Mouse (Mus musculus) kidney, embryonic 16.5 days (tissue): ENCODE data around the gene Slit1. TPM values are rescaled to one million over a fixed set of nuclear protein-coding genes. Genes with fewer than 3 reads are reported as not detected.

Experiments used
- ATAC-seq: fragments of 200-750 bp; cut with Nextera tagmentation; 2 replicates; pipeline ENCODE4 v1.8.0; 2017; ENCODE audit warnings: moderate TSS enrichment; ENCODE audit not compliant: low FRiP score, low TSS enrichment
- H3K27ac ChIP-seq: fragments of 300-500 bp; sonication (generic); 2 replicates; pipeline ENCODE4 v1.5.1; 2014; ENCODE audit warnings: low read length
- H3K27me3 ChIP-seq: fragments of 300-500 bp; sonication (generic); 2 replicates; pipeline ENCODE4 v1.6.1; 2014; ENCODE audit warnings: low read length, control low read depth, mixed read lengths; ENCODE audit not compliant: insufficient read depth
- H3K36me3 ChIP-seq: fragments of 300-500 bp; sonication (generic); 2 replicates; pipeline ENCODE4 v1.6.1; 2014; ENCODE audit warnings: low read length, control low read depth, mixed read lengths; ENCODE audit not compliant: insufficient read depth
- H3K4me1 ChIP-seq: fragments of 300-500 bp; sonication (generic); 2 replicates; pipeline ENCODE4 v1.6.1; 2014; ENCODE audit warnings: low read length, control low read depth, mixed read lengths; ENCODE audit not compliant: insufficient read depth
- H3K4me2 ChIP-seq: fragments of 300-500 bp; sonication (generic); replicated peaks from 2 replicates; pipeline ENCODE4 v1.6.1; 2014; ENCODE audit warnings: low read depth, low read length
- H3K4me3 ChIP-seq: fragments of 300-500 bp; sonication (generic); 2 replicates; pipeline ENCODE4 v1.5.1; 2014; ENCODE audit warnings: mild to moderate bottlenecking, low read length
- H3K9ac ChIP-seq: fragments of 300-500 bp; sonication (generic); replicated peaks from 2 replicates; pipeline ENCODE4 v1.6.1; 2014; ENCODE audit warnings: low read length
- H3K9me3 ChIP-seq: fragments of 300-500 bp; sonication (generic); 2 replicates; pipeline ENCODE4 v1.6.1; 2016; ENCODE audit warnings: low read length, control low read depth
- WGBS: fragments of 180-500 bp; shearing (Covaris S2); extraction: QIAGEN DNeasy Blood & Tissue Kit; methylation state at CpG from one replicate; pipeline ENCODE4 v1.1.7; 2014; 5-methylcytosine and 5-hydroxymethylcytosine counted together
- polyA plus RNA-seq: library from polyadenylated mRNA; unstranded; fragments of >200 nt; fragmentation: Nextera tagmentation; extraction: Ambion mirVana; gene quantifications from 2 replicates; pipeline ENCODE4 v1.2.1, GENCODE M21; 2015

Gene Slit1
- polyA plus RNA-seq, 1 experiment from 2014 or later, result 6.4 TPM

GRCm38 (mm10) chr19:41680267-41680666, 63.2 kb downstream of the Slit1 start:
- no peak overlapping the region for H3K27ac ChIP-seq
- H3K27me3 ChIP-seq, result no peaks in the 10 kb centered on the region
- H3K36me3 ChIP-seq, result no peaks in the 10 kb centered on the region
- H3K9ac ChIP-seq, result no peak overlapping the region
- H3K4me3 ChIP-seq, result no peak overlapping the region
- WGBS, result 69% methylated on average over 1 of the region's 1 CpGs
- H3K4me1 ChIP-seq, result peaks cover 12% of the 10 kb centered on the region; the same call in 1 of the 2 replicates
- H3K4me2 ChIP-seq, result no peak overlapping the region
- H3K9me3 ChIP-seq, result no peaks in the 10 kb centered on the region
- ATAC-seq, result no peak

DNA sequence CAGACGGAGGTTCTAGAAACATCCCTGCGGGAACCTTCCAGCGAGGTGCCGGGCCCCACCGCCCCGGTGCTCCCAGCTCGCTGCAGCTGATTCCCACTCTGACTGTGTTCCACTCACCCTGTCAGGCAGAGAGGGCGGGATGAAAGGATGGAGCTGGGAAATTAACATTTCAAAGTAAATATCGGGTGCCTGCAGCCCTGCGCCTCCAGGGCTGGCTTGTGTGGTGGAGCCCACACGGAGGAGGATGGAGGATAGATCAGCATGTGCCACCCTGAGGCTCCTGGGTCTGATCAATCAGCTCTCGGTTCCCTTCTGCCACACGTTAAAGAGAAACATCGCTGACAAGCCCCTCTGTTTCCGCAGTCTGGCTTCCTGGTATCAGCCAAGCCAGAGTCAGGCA, 64.4 kb downstream of the Slit1 start:
- ATAC-seq, result no peak
- no peak overlapping the region for H3K9ac ChIP-seq
- 23% methylated on average over 15 of the region's 15 CpGs for WGBS
- no peak overlapping the region for H3K4me2 ChIP-seq
- H3K27ac ChIP-seq, result no peak overlapping the region
- H3K27me3 ChIP-seq, result no peaks in the 10 kb centered on the region
- H3K4me3 ChIP-seq, result no peak overlapping the region
- H3K9me3 ChIP-seq, result no peaks in the 10 kb centered on the region
- peaks cover 12% of the 10 kb centered on the region; the same call in 1 of the 2 replicates for H3K4me1 ChIP-seq
- H3K36me3 ChIP-seq, result no peaks in the 10 kb centered on the region

DNA sequence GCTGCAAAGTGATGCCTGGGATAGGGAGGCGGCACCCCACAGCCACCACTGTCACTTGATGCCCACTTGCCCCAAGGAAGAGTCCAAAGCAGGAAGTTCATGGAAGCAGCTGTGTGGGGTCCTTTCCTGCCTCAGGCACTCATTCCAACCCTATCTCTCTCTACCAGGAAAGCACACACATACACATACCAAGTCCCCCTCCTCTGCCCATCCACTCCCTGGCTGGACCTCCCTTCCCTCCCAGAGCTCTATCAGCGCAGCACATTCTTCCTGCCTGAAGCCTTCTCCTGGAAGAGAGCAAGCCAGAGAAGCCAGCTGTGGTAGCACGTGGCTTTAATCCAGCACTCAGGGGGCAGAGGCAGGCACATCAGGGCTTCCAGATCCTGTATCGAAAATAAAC, 65.9 kb downstream of the Slit1 start:
- Histone ChIP-seq H3K9me3 (no peaks in the 10 kb centered on the region), H3K4me1 (peaks cover 19% of the 10 kb centered on the region), H3K4me3 (no peak overlapping the region), H3K27ac (no peak overlapping the region), H3K27me3 (no peaks in the 10 kb centered on the region), H3K36me3 (no peaks in the 10 kb centered on the region), H3K4me2 (no peak overlapping the region), H3K9ac (no peak overlapping the region)
- no peak for ATAC-seq
- WGBS, result 61% methylated on average over 4 of the region's 4 CpGs

GRCm38 (mm10) chr19:41675583-41675982, 67.9 kb downstream of the Slit1 start:
- Histone ChIP-seq H3K27me3 (no peaks in the 10 kb centered on the region), H3K27ac (no peak overlapping the region), H3K9me3 (no peaks in the 10 kb centered on the region), H3K4me1 (peaks cover 24% of the 10 kb centered on the region), H3K4me2 (no peak overlapping the region), H3K4me3 (no peak overlapping the region), H3K9ac (no peak overlapping the region), H3K36me3 (no peaks in the 10 kb centered on the region)
- peak; percentile 73 for ATAC-seq
- 17% methylated on average over 8 of the region's 8 CpGs for WGBS

DNA sequence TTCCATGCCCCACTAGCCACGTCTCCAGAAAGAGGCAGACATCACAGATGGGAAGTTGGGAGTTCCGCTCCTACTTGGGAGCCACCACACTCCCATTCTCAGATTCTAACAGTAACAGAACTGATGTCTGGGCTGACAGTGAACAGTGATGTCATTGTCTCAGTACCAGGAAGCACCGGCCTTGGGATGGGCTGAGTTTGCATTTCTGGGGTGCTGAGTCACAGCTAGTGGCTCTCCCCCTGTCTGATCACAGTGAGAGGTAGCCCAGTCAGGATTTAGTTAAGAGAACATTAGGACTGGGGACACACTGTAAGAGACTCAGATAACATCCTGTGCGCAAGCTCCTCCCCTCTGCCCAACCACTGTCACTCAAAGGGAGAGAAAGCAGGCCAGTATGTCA, 69.1 kb downstream of the Slit1 start:
- Histone ChIP-seq H3K4me2 (no peak overlapping the region), H3K27ac (no peak overlapping the region), H3K4me1 (peaks cover 35% of the 10 kb centered on the region), H3K9ac (no peak overlapping the region), H3K4me3 (no peak overlapping the region), H3K36me3 (no peaks in the 10 kb centered on the region), H3K27me3 (no peaks in the 10 kb centered on the region), H3K9me3 (no peaks in the 10 kb centered on the region)
- WGBS, result 71% methylated on average over 4 of the region's 4 CpGs
- ATAC-seq, result no peak

- Histone ChIP-seq H3K36me3 (no peaks in the 10 kb centered on the region), H3K9me3 (no peaks in the 10 kb centered on the region), H3K4me2 (no peak overlapping the region), H3K27ac (no peak overlapping the region), H3K4me1 (peaks cover 40% of the 10 kb centered on the region), H3K27me3 (no peaks in the 10 kb centered on the region), H3K4me3 (no peak overlapping the region), H3K9ac (no peak overlapping the region)
- 24% methylated on average over 4 of the region's 4 CpGs for WGBS
- ATAC-seq, result no peak
Observed at GRCm38 (mm10) chr19:41672836-41673235, 70.6 kb downstream of the Slit1 start.

- ATAC-seq, result no peak
- no peak overlapping the region for H3K4me3 ChIP-seq
- H3K27me3 ChIP-seq, result no peaks in the 10 kb centered on the region
- H3K4me2 ChIP-seq, result no peak overlapping the region
- 61% methylated on average over 7 of the region's 7 CpGs for WGBS
- H3K27ac ChIP-seq, result no peak overlapping the region
- H3K36me3 ChIP-seq, result no peaks in the 10 kb centered on the region
- no peaks in the 10 kb centered on the region for H3K9me3 ChIP-seq
- no peak overlapping the region for H3K9ac ChIP-seq
- H3K4me1 ChIP-seq, result peaks cover 37% of the 10 kb centered on the region
Observed at GRCm38 (mm10) chr19:41670931-41671330, 72.5 kb downstream of the Slit1 start.

DNA sequence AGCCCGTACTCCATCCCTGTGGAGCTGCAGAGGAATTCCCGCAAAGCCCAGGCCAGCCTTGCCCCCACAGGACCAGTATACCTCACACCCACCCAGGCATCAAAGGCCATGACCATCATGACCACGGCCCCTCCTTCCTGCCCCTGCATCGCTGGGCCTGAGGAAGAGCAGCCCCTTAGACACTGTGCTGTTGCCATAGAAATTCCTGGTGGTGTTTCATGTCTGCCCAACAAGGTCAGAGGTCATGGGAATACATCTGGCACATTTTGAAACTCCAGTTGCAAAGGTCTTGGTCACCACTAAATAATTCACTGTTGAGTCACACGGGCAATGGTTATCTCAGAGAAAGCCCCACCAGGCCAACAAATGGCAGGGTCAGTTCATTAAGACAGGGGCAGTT, 73.0 kb downstream of the Slit1 start:
- Histone ChIP-seq H3K27ac (no peak overlapping the region), H3K4me1 (peaks cover 38% of the 10 kb centered on the region), H3K36me3 (no peaks in the 10 kb centered on the region), H3K9me3 (no peaks in the 10 kb centered on the region), H3K4me3 (no peak overlapping the region), H3K27me3 (no peaks in the 10 kb centered on the region), H3K9ac (no peak overlapping the region), H3K4me2 (no peak overlapping the region)
- WGBS, result 20% methylated on average over 5 of the region's 5 CpGs
- 0 out of 2 replicates have a peak, but pooled peaks have one; percentile 32 for ATAC-seq

DNA sequence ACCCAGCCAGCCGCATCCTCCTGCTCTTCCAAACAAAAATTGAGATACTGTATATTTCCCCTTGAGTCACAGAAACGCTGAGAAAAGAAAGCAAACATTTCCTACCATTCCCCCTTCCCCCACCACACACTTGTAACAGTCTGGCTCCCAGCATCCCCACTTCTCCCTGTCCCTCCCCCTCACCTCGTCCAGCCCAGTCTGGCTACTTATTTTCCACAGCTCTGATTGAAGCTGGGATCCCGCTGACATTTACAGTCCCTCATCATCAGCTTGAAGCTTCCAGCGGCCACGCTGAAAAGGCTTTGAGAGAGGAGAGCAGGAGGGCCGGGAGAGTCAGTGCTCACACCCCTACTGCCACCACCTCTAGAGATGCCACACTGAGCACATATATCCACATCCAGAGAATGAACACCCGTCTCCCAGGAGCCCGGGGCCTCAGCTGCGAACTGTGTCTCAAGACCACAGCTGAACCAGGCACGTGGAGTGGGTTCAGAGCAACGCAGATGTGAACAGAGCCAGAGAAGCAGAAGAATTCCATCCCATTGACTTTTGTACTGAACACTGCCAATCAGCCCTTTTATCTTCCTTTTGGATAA, 73.6 kb downstream of the Slit1 start:
- no peak overlapping the region for H3K4me2 ChIP-seq
- no peak overlapping the region for H3K9ac ChIP-seq
- H3K4me3 ChIP-seq, result no peak overlapping the region
- no peak overlapping the region for H3K27ac ChIP-seq
- H3K4me1 ChIP-seq, result peaks cover 40% of the 10 kb centered on the region
- H3K36me3 ChIP-seq, result no peaks in the 10 kb centered on the region
- H3K9me3 ChIP-seq, result no peaks in the 10 kb centered on the region
- H3K27me3 ChIP-seq, result peaks cover under 1% of the 10 kb centered on the region; the same call in 1 of the 2 replicates
- ATAC-seq, result no peak
- WGBS, result 17% methylated on average over 12 of the region's 12 CpGs

DNA sequence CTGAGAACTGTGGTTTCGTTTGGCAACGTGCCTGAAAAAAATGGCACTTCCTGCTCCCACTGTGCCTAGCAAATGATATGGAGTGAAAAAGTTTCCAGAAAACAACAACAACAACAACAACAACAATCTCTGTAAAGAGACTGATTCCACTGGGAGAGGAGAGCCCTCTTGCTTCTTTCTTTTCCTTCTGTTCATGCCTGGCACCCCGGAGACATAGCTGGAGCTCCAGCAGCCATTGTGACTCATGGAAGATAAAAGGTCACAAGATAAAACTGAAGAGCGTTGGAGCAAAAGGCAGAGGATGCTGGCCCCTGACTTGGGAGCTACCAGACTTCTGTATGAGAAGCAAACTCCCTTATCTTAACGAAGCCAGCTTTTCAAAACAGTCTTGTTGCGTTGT, 75.9 kb downstream of the Slit1 start:
- Histone ChIP-seq H3K27me3 (peaks cover 10% of the 10 kb centered on the region; the same call in 1 of the 2 replicates), H3K36me3 (no peaks in the 10 kb centered on the region)
- no peak for ATAC-seq

More for the DNA sequence above, 75.9 kb downstream of the Slit1 start:
- Histone ChIP-seq H3K4me3 (no peak overlapping the region), H3K4me1 (peaks cover 33% of the 10 kb centered on the region), H3K9ac (no peak overlapping the region), H3K27ac (no peak overlapping the region), H3K9me3 (no peaks in the 10 kb centered on the region), H3K4me2 (no peak overlapping the region)
- 55% methylated on average over 6 of the region's 6 CpGs for WGBS
